Mouse (Mus musculus): ENCODE data around the gene Spi1. TPM values are rescaled to one million over a fixed set of nuclear protein-coding genes. Genes with fewer than 3 reads are reported as not detected.

Spi1 gene
- polyA plus RNA-seq, 1 experiment from 2014 or later, result 3.6 TPM

- H3K4me1 ChIP-seq (ENCODE audit: control insufficient read depth, insufficient read depth, low read length), result peaks cover 10% of the 10 kb centered on the region
Measured at GRCm38 (mm10) chr2:91136513-91137412, 54.6 kb downstream of the Spi1 start.

GRCm38 (mm10) chr2:91137481-91137880 lies 55.3 kb downstream of the Spi1 start:
- ATAC-seq (replicated peaks; ENCODE audit: extremely low read depth, insufficient read depth, low FRiP score), result 0 out of 2 replicates have a peak, but pooled peaks have one; percentile 30
- H3K36me3 ChIP-seq (ENCODE audit: control insufficient read depth, insufficient read depth), result peaks cover 40% of the 10 kb centered on the region
- peaks cover 3% of the 10 kb centered on the region for H3K4me1 ChIP-seq (ENCODE audit: control insufficient read depth, insufficient read depth, low read length)
- no peak overlapping the region for H3K4me3 ChIP-seq (ENCODE audit: low read length)
- H3K27ac ChIP-seq (ENCODE audit: low read length), result peak overlapping the region; percentile 14; the same call in 1 of the 2 replicates
- 60% methylated on average over 6 of the region's 6 CpGs for WGBS
- no peak overlapping the region for H3K9ac ChIP-seq (ENCODE audit: low read length)
- H3K9me3 ChIP-seq (replicated peaks; ENCODE audit: control insufficient read depth, low read length), result no peaks in the 10 kb centered on the region
- H3K4me2 ChIP-seq (ENCODE audit: low read depth, low read length), result no peak overlapping the region
- H3K27me3 ChIP-seq (ENCODE audit: control insufficient read depth, insufficient read depth, low read length), result no peaks in the 10 kb centered on the region

More at GRCm38 (mm10) chr2:91136513-91137412, 54.6 kb downstream of the Spi1 start:
- H3K27ac ChIP-seq (ENCODE audit: low read length), result no peak overlapping the region
- H3K9ac ChIP-seq (ENCODE audit: low read length), result no peak overlapping the region
- H3K27me3 ChIP-seq (ENCODE audit: control insufficient read depth, insufficient read depth, low read length), result no peaks in the 10 kb centered on the region
- peaks cover 48% of the 10 kb centered on the region for H3K36me3 ChIP-seq (ENCODE audit: control insufficient read depth, insufficient read depth)
- H3K4me2 ChIP-seq (ENCODE audit: low read depth, low read length), result no peak overlapping the region
- H3K9me3 ChIP-seq (replicated peaks; ENCODE audit: control insufficient read depth, low read length), result no peaks in the 10 kb centered on the region
- WGBS, result 56% methylated on average over 11 of the region's 11 CpGs
- no peak overlapping the region for H3K4me3 ChIP-seq (ENCODE audit: low read length)
- no peak for ATAC-seq (replicated peaks; ENCODE audit: extremely low read depth, insufficient read depth, low FRiP score)

GRCm38 (mm10) chr2:91139311-91139710 lies 57.1 kb downstream of the Spi1 start:
- Histone ChIP-seq H3K4me1 (ENCODE audit: control insufficient read depth, insufficient read depth, low read length) (peaks cover 2% of the 10 kb centered on the region; the same call in 1 of the 2 replicates), H3K9me3 (replicated peaks; ENCODE audit: control insufficient read depth, low read length) (no peaks in the 10 kb centered on the region), H3K27me3 (ENCODE audit: control insufficient read depth, insufficient read depth, low read length) (no peaks in the 10 kb centered on the region), H3K4me2 (ENCODE audit: low read depth, low read length) (no peak overlapping the region), H3K9ac (ENCODE audit: low read length) (no peak overlapping the region), H3K36me3 (ENCODE audit: control insufficient read depth, insufficient read depth) (peaks cover 26% of the 10 kb centered on the region), H3K27ac (ENCODE audit: low read length) (no peak overlapping the region), H3K4me3 (ENCODE audit: low read length) (no peak overlapping the region)
- WGBS, result 57% methylated on average over 5 of the region's 5 CpGs
- no peak for ATAC-seq (replicated peaks; ENCODE audit: extremely low read depth, insufficient read depth, low FRiP score)

DNA sequence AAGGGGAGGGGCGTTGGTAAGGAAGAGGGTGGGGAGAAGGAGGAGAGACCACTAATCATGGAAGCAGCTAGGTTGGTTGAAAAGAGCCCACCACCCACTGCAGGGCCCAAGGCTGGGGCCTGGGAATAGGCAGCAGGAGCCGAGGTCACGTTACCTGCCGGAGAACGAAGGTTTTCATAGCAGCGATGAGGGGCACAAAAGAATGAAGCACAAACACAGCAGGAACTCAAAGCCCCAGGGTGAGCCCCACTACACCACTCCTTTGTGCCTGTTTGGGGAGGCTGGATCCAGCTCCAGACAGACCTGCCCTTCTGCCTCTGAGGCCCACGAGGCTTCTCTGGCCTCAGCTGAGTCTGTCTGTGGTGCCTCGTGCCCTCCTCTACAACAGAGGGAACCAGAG lies 57.6 kb downstream of the Spi1 start:
- Histone ChIP-seq H3K4me1 (ENCODE audit: control insufficient read depth, insufficient read depth, low read length) (peaks cover 2% of the 10 kb centered on the region; the same call in 1 of the 2 replicates), H3K9me3 (replicated peaks; ENCODE audit: control insufficient read depth, low read length) (no peaks in the 10 kb centered on the region), H3K4me2 (ENCODE audit: low read depth, low read length) (no peak overlapping the region), H3K9ac (ENCODE audit: low read length) (no peak overlapping the region), H3K36me3 (ENCODE audit: control insufficient read depth, insufficient read depth) (peaks cover 21% of the 10 kb centered on the region), H3K4me3 (ENCODE audit: low read length) (no peak overlapping the region), H3K27me3 (ENCODE audit: control insufficient read depth, insufficient read depth, low read length) (no peaks in the 10 kb centered on the region), H3K27ac (ENCODE audit: low read length) (no peak overlapping the region)
- no peak for ATAC-seq (replicated peaks; ENCODE audit: extremely low read depth, insufficient read depth, low FRiP score)
- WGBS, result 74% methylated on average over 8 of the region's 8 CpGs

DNA sequence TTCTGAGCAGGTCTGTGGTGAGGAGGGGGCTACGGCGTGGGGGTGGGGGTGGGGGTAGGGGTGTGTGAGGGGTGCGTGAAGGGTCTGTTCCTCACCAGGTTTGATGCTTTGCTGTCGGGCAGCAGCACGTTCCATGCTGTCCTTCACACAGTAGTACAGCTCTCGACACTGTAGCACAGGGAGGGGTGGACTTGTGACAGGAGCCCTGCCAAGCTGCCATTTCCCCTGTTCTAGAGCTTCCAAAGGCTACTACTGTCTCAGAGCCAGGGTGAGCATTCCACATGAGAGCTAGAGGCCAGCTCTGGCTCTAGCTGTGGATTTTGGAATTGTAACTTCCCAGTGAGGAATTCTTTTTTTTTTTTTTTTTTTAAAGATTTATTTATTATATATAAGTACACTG lies 60.7 kb downstream of the Spi1 start:
- WGBS, result 86% methylated on average over 6 of the region's 6 CpGs
- peaks cover 3% of the 10 kb centered on the region; the same call in 1 of the 2 replicates for H3K36me3 ChIP-seq (ENCODE audit: control insufficient read depth, insufficient read depth)
- no peak for ATAC-seq (replicated peaks; ENCODE audit: extremely low read depth, insufficient read depth, low FRiP score)

DNA sequence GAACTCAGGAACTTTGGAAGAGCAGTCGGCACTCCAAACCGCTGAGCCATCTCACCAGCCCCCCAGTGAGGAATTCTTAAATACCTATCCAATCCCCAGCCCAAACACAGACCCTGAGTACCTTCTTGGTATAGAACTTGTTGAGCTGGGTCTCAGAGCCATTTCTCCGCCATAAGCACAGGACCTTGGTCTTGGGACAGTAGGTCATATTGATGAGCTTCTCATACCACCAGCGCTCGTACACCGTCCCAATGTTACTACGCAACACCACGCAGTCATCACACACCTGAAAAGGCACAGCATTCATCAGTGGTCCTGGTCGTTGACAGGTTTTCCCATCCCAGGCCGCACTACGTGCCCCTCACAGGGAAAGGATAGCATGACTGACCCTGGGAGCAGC lies 61.2 kb downstream of the Spi1 start:
- Histone ChIP-seq H3K27ac (ENCODE audit: low read length) (no peak overlapping the region), H3K4me1 (ENCODE audit: control insufficient read depth, insufficient read depth, low read length) (no peaks in the 10 kb centered on the region), H3K36me3 (ENCODE audit: control insufficient read depth, insufficient read depth) (peaks cover 3% of the 10 kb centered on the region; the same call in 1 of the 2 replicates), H3K9me3 (replicated peaks; ENCODE audit: control insufficient read depth, low read length) (no peaks in the 10 kb centered on the region), H3K4me2 (ENCODE audit: low read depth, low read length) (no peak overlapping the region), H3K9ac (ENCODE audit: low read length) (no peak overlapping the region), H3K27me3 (ENCODE audit: control insufficient read depth, insufficient read depth, low read length) (no peaks in the 10 kb centered on the region), H3K4me3 (ENCODE audit: low read length) (no peak overlapping the region)
- no peak for ATAC-seq (replicated peaks; ENCODE audit: extremely low read depth, insufficient read depth, low FRiP score)
- WGBS, result 94% methylated on average over 11 of the region's 11 CpGs

More for the DNA sequence above, 60.7 kb downstream of the Spi1 start:
- no peak overlapping the region for H3K9ac ChIP-seq (ENCODE audit: low read length)
- H3K27ac ChIP-seq (ENCODE audit: low read length), result no peak overlapping the region
- H3K4me1 ChIP-seq (ENCODE audit: control insufficient read depth, insufficient read depth, low read length), result no peaks in the 10 kb centered on the region
- no peaks in the 10 kb centered on the region for H3K27me3 ChIP-seq (ENCODE audit: control insufficient read depth, insufficient read depth, low read length)
- H3K9me3 ChIP-seq (replicated peaks; ENCODE audit: control insufficient read depth, low read length), result no peaks in the 10 kb centered on the region
- no peak overlapping the region for H3K4me3 ChIP-seq (ENCODE audit: low read length)
- no peak overlapping the region for H3K4me2 ChIP-seq (ENCODE audit: low read depth, low read length)

DNA sequence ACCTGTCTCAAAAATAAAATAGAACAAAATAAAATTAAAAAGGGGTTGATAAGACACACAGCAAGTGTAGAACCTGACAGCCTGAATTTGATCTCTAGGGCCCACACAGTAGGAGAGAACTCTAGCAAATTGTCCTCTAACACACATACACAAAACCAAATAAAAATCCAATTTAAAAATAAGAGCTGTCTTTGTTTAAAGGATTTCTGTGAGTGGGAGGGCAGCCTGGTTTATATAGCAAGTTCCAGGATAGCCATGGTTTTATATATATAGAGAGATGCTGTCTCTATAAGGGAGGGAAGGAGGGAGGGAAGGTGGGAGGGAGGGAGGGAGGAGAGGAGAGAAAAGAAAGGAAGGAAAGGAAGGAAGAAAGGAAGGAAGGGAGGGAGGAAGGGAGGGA lies 65.9 kb downstream of the Spi1 start:
- Histone ChIP-seq H3K4me1 (ENCODE audit: control insufficient read depth, insufficient read depth, low read length) (no peaks in the 10 kb centered on the region), H3K4me3 (ENCODE audit: low read length) (no peak overlapping the region), H3K9ac (ENCODE audit: low read length) (no peak overlapping the region), H3K27ac (ENCODE audit: low read length) (no peak overlapping the region), H3K4me2 (ENCODE audit: low read depth, low read length) (no peak overlapping the region), H3K27me3 (ENCODE audit: control insufficient read depth, insufficient read depth, low read length) (no peaks in the 10 kb centered on the region), H3K36me3 (ENCODE audit: control insufficient read depth, insufficient read depth) (peaks cover 3% of the 10 kb centered on the region; the same call in 1 of the 2 replicates), H3K9me3 (replicated peaks; ENCODE audit: control insufficient read depth, low read length) (no peaks in the 10 kb centered on the region)
- ATAC-seq (replicated peaks; ENCODE audit: extremely low read depth, insufficient read depth, low FRiP score), result no peak

- Histone ChIP-seq H3K36me3 (ENCODE audit: control insufficient read depth, insufficient read depth) (peaks cover 6% of the 10 kb centered on the region; the same call in 1 of the 2 replicates), H3K4me1 (ENCODE audit: control insufficient read depth, insufficient read depth, low read length) (no peaks in the 10 kb centered on the region), H3K9ac (ENCODE audit: low read length) (no peak overlapping the region), H3K27ac (ENCODE audit: low read length) (no peak overlapping the region), H3K9me3 (replicated peaks; ENCODE audit: control insufficient read depth, low read length) (no peaks in the 10 kb centered on the region), H3K27me3 (ENCODE audit: control insufficient read depth, insufficient read depth, low read length) (no peaks in the 10 kb centered on the region), H3K4me2 (ENCODE audit: low read depth, low read length) (no peak overlapping the region), H3K4me3 (ENCODE audit: low read length) (no peak overlapping the region)
- WGBS, result 75% methylated on average over 1 of the region's 1 CpGs
- ATAC-seq (replicated peaks; ENCODE audit: extremely low read depth, insufficient read depth, low FRiP score), result no peak
Measured at GRCm38 (mm10) chr2:91151331-91151730, 69.1 kb downstream of the Spi1 start.

DNA sequence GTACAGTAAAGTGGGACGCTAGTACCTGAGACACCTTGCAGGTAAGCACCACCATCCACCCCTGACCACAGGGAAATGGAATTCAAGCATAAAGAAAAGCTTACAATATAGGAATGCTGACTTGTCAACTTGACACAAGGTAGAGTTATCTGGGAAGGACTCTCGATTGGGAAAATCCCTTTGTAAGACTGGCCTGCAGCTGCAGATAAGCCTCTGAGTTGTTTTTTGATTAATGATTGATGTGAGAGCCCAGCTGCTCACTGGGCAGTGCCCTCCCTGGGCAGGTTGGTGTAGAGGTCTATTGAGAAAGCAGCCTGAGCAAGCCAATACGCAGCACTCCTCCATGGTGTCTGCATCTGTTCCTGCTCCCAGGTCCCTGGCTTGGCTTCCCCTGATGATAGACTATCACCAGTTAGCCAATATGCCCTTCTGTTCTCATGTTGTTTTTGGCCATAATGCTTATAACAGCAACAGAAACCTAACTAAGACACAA lies 70.7 kb downstream of the Spi1 start:
- H3K9ac ChIP-seq (ENCODE audit: low read length), result no peak overlapping the region
- H3K4me1 ChIP-seq (ENCODE audit: control insufficient read depth, insufficient read depth, low read length), result no peaks in the 10 kb centered on the region
- no peaks in the 10 kb centered on the region for H3K27me3 ChIP-seq (ENCODE audit: control insufficient read depth, insufficient read depth, low read length)
- WGBS, result 72% methylated on average over 3 of the region's 3 CpGs
- H3K9me3 ChIP-seq (replicated peaks; ENCODE audit: control insufficient read depth, low read length), result no peaks in the 10 kb centered on the region
- no peak for ATAC-seq (replicated peaks; ENCODE audit: extremely low read depth, insufficient read depth, low FRiP score)
- no peak overlapping the region for H3K4me3 ChIP-seq (ENCODE audit: low read length)
- no peak overlapping the region for H3K27ac ChIP-seq (ENCODE audit: low read length)
- 0 out of 2 replicates have a peak, but pooled peaks cover 6% of the 10 kb centered on the region for H3K36me3 ChIP-seq (ENCODE audit: control insufficient read depth, insufficient read depth)
- no peak overlapping the region for H3K4me2 ChIP-seq (ENCODE audit: low read depth, low read length)

Data from heart, embryonic 16.5 days (tissue).